Mouse (Mus musculus) kidney, postnatal 25 days (tissue): Measurements from ENCODE around the gene Gyg.
A peak's percentile ranks its signal among the peaks of the same experiment; 100 is the strongest.

Experiments used
- DNase-seq, 2 experiments: peaks; one replicate each; pipeline ENCODE4 v3.0.0; 2021; ENCODE audit warnings: mixed read lengths in 2 of 2

Gene Gyg

DNA sequence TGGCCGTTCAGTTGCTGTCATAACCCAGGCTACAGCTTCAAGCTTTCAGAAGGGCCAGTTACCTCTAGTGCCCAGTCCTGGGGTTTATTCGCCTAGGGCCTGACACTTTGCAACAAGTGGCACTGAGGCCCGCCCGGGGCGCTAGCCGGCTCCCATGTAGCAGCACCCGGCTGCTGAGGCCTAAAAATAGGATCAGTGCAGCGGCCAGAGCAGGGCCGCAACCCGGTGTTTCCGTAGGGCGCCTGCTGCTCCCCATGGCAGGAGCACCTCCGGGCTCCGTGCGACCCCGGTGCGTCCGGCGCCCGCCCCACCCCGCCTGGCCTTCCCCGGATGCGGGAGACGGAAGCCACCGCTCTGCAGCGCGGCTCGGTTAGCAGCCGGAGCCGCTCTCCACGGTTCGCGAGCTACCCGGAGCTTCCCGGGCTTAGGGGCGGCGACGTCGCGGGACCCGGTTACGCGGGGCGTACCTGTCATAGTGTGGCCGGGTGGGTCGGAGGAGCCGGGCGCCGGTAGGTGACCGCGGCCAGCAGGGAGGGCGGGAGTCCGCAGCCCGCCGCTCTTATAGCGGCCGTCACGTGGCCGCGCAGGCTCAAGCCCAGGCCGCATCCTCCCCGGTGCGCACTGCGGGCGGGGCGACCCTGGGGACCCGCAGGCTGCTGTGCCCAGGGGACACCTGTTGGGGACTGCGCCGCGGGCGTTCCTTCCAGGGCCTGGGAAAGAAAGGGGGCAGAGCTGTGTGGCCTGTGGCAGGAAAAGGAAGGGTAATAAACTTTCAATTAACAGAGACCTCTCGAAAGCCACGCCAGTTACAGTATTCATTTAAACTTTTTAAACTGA is at the start of gene Gyg:
Gene Gyg, minus strand, starts transcription at position 787 of the 837 bp plus-strand sequence.
- peak; percentile 55 to 82 for DNase-seq

GRCm38 (mm10) chr3:20198869-20199268 is 43.8 kb upstream of the Gyg start:
- peak; percentile 54 to 68 for DNase-seq

GRCm38 (mm10) chr3:20197878-20198277 is 42.8 kb upstream of the Gyg start:
- no peak for DNase-seq

- no peak for DNase-seq
Measured at GRCm38 (mm10) chr3:20188976-20189675, 34.0 kb upstream of the Gyg start.

GRCm38 (mm10) chr3:20172394-20172793 is 17.3 kb upstream of the Gyg start:
- no peak for DNase-seq

- DNase-seq = no peak
Measured at GRCm38 (mm10) chr3:20167487-20167886, 12.4 kb upstream of the Gyg start.

DNA sequence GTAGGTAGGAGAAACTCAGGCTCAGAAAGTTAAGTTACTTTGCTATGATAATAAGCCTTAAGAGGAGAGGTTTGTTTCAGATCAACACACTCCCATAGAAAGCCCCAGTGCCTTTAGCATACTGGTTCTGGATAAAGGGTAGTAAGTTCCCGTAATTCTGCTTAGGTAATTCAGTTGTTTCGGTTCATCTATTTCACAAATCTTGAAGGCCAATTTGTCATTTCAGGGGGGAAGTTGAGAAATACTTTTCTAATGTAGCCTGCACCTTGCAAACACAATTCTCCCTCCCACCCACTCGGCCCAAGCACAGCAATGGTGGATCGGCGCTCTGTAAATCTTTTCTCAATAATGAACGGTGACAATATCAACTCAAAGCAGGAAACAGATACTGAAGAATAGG is 359 bp upstream of the Gyg start:
- DNase-seq = no peak

DNA sequence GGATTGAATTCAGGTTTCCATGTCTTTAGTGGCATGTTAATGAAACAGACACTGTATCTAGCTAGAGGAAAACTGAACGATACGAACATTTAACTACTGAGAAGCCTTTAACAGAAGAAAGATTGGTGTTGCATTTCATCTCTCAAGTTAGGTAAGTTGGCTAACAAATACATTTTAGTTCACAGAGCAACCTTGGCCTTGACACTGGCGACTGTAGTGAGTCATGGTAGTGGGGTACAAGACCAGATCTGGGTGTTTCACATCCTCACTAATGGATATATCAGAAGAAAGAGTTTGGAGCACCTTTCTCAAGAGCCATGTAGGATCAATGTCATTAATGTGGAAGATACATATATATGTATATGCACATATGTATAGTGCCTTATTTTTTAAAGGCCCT is 3.5 kb downstream of the Gyg start:
- DNase-seq = no peak

GRCm38 (mm10) chr3:20150511-20150910 is 4.6 kb downstream of the Gyg start:
- no peak for DNase-seq

- no peak for DNase-seq
Measured at GRCm38 (mm10) chr3:20147647-20148046, 7.5 kb downstream of the Gyg start.

GRCm38 (mm10) chr3:20146884-20147395 is 8.2 kb downstream of the Gyg start:
- DNase-seq = no peak

DNA sequence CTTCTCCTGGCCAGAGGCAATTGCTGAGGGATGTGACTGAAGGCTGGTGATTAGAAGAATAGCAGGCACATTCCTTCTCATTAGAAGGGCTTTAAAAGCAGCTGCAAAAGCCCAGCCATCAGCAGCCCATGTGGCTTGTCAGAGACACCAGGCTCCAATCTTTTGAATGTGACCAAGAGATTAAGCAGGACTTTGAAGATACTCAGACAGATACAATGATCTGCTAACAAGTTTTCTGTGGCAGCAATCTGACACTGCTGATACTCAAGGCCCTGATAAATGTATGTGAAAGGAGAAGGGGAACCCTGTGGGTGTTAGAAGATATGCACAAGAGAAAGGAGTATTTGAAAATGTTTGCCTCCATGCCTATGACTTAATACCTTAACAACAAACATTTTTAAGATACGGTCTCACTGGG is 9.4 kb downstream of the Gyg start:
- DNase-seq = no peak

- DNase-seq = no peak
Measured at GRCm38 (mm10) chr3:20144401-20144800, 10.7 kb downstream of the Gyg start.

DNA sequence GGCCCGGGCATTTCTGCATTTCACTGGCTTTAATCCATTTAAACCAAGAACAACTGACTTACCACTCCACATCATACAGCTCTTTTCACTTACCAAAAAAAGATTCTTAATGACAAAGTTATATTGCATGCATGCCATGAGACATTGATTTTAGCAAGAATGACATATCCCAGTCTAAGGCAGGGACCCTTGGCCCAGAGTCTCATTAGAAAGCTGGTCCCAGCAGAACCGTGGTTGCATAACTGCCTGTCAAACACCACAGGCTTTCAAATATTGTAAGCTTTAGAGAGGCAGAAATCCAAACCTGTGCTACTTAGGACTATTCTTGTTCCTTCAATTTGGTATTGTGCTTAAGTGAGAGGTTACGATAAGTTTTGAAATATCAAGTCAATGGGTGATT is 11.4 kb downstream of the Gyg start:
- DNase-seq = no peak

DNA sequence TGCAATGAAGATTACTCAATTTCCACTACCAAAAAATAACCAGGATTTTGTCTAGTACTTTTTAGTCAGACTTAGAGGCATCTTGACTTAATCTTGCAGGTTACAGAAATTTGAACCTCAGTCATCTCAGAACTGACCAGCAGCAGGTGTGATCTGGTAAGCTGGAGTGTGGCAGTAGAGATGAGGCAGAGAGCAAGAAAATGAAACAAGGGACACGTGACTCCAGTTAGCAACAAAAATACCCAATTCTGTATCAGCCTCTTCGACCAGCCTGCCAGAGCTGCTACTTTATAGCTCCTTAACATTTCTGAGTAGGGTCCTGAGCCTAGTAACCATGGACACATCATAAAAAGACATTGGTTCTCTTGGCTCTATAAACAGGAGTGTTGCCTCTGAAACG is 12.5 kb downstream of the Gyg start:
- no peak for DNase-seq

DNA sequence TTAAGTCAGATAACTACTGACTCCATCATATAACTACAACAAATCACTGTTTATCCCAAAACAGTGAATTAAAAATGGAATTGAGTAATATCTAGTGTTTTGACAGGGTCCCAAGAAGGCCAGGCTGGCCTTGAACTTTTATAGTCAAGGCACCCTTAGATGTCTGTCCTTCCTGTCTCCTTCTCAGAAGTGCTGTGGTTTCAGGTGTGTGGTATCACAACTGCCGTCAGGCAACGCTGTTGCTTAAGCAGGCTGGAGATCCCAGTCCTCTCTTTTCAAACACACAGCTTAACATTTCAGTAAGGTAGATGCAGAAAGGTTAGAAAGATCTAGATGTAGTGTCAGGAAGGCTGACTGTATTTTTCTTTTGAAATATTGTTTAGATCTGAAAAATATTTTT is 13.0 kb downstream of the Gyg start:
- DNase-seq = no peak

GRCm38 (mm10) chr3:20141679-20142078 is 13.4 kb downstream of the Gyg start:
- DNase-seq = no peak

- no peak for DNase-seq
Measured at GRCm38 (mm10) chr3:20141240-20141639, 13.9 kb downstream of the Gyg start.

GRCm38 (mm10) chr3:20136868-20137581 is 18.1 kb downstream of the Gyg start:
- DNase-seq = no peak

GRCm38 (mm10) chr3:20134545-20134944 is 20.6 kb downstream of the Gyg start:
- DNase-seq = no peak

GRCm38 (mm10) chr3:20133745-20134144 is 21.4 kb downstream of the Gyg start:
- DNase-seq = no peak

- DNase-seq = no peak
Measured at GRCm38 (mm10) chr3:20132731-20133130, 22.4 kb downstream of the Gyg start.

GRCm38 (mm10) chr3:20131350-20131720 is 23.8 kb downstream of the Gyg start:
- DNase-seq = no peak
